Mouse (Mus musculus) adrenal gland, postnatal 36 days (tissue): ENCODE data around the gene Gm17581. TPM values are rescaled to one million over a fixed set of nuclear protein-coding genes. Genes with fewer than 3 reads are reported as not detected.
"Not testable (repeated sequence)": the region's sequence is repeated elsewhere in the genome, so short reads cannot be mapped to it uniquely, and the experiment has no call there.

Source experiments
- DNase-seq, 2 experiments: peaks; one replicate each; pipeline ENCODE4 v3.0.0; 2021; ENCODE audit warnings: mixed read lengths in 1 of 2
- total RNA-seq, 2 experiments: library from RNA; stranded (reverse); gene quantifications; 2 replicates each; pipeline ENCODE4 v1.2.3; 2021

Gm17581 gene
- total RNA-seq, 2 experiments from 2014 or later: not detected

DNA sequence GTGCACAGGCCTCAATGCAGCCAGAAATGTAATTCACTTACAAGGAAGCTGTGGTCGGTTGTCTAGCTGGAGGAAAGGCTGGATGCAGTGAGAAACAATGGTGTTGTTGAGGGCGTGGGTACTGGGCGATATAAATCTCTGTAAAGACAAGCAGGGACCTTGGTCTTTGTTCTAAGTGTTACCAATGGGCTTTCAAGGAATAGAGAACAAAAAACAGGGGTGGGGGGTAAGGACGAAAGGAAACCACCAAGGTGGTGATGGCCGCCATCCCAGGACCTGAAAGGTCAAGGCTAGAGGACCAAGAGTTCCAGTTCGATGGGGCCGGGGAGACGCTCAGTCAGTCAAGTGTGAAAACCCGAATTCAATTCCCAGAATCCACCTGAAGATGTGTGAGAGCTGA is 2.1 kb upstream of the Gm17581 start:
- DNase-seq: peak; percentile 24 to 38

GRCm38 (mm10) chr2:155736936-155737335 is 1.3 kb upstream of the Gm17581 start:
- DNase-seq: no peak

GRCm38 (mm10) chr2:155735080-155735479 is 586 bp downstream of the Gm17581 start:
- DNase-seq: no peak

- peak; percentile 95 for DNase-seq
Observed at GRCm38 (mm10) chr2:155729158-155729645, 6.5 kb downstream of the Gm17581 start, which contains the start of gene Edem2. Gene Edem2, minus strand, starts transcription at chr2:155729475.

DNA sequence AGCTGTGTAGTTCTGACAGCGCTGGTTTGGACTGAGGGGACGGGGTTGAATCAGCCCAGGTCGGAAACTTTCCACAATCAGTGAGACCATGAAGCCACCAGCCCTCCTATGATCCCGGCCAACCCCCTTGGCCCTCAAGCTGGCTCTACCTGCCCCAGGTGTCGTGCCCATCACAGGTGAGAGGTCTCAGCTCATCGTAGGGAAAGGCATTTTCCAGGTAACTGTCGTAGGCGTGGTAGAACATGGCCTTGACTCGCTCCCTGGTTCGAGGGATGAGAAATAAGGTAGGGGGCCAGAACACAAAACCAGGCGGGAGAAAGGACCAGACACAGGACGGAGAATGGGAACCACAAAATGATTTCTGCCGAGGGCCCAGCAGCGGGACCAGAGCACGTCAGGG is 6.9 kb downstream of the Gm17581 start:
- no peak for DNase-seq

- DNase-seq: no peak
Observed at GRCm38 (mm10) chr2:155727764-155728395, 7.8 kb downstream of the Gm17581 start.

DNA sequence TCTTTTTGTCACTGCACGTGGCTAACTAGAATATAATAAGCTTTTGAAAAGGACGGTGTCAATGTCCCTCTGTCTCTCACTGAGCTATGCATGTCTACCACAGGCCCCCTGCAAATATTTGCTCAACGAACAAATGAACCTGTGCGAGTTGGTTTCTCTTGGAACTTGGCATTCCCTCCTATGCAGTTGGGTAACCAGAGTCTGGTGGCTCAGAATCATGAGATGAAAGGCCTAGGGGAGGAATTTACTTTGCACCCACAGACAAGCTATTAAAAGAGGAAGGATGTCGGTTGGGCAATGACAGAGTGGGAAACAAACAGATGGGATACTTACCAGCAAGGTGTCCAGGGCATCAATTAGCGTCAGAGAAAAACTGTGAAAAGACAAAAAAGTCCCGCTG is 9.4 kb downstream of the Gm17581 start:
- no peak for DNase-seq

GRCm38 (mm10) chr2:155724526-155724925 is 11.1 kb downstream of the Gm17581 start:
- no peak for DNase-seq

DNA sequence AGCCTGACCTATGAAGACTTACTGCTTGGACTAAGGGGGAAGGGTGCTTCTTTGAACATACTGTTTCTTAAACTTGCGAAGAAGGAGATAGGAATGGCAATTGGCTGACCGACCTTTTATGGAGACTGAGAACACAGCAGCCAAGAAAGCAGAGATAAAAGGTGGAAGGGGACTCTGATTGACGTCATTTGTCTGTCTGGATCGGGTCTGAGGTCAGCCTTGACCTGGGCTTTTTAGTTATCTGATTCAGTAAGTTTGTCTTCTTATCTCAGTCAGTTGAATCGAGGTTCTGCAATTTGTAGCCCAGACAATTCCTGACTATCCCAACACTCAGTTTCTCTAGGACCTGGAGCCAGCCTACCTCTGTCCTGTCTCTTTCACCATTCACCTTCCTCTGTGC is 11.6 kb downstream of the Gm17581 start:
- no peak for DNase-seq

- DNase-seq: no peak
Observed at GRCm38 (mm10) chr2:155720585-155720984, 15.1 kb downstream of the Gm17581 start.

DNA sequence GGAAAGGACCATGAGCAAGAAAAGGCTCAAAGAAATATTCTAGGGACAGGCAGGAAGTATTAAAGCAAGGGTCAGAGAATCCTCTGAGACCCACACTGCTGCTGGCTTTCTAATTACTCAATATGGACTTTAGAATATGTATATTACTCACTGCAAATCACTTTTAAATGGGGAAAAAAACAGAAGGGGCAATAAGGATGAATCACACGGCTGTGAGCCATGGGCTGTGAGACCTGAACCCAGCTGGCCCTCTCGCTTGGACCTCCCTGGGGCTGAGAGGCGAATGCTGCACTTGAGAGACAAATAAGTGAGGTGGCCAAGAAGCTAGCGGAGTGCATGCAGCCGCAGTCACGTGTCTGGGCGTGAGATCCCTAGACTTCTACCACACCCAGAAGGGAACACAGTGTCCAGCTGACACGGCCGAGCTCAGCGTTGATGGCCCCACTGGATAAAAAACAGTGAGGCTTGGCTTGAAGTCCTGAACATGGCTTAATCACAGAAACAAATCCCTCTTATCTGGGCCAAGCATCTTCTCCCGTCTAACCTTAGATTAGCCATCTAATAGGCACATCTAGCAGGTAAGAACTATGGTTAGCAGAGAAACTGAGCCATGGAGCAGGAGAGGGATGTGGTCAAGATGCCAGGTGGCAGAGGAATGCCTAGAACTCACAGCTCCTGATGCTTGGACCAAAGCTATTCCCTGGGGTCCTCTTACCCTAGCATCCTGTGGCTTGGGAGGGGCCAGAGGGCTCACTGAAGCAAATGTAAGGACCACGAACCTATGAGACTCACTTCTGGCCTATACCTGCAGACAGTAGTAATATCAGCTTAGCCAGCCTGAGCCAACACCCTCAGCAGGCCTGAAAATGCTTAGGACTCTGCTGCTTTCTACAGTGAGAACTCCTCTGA is 18.3 kb downstream of the Gm17581 start:
- DNase-seq: no peak

GRCm38 (mm10) chr2:155710557-155710956 is 25.1 kb downstream of the Gm17581 start:
- no peak for DNase-seq

DNA sequence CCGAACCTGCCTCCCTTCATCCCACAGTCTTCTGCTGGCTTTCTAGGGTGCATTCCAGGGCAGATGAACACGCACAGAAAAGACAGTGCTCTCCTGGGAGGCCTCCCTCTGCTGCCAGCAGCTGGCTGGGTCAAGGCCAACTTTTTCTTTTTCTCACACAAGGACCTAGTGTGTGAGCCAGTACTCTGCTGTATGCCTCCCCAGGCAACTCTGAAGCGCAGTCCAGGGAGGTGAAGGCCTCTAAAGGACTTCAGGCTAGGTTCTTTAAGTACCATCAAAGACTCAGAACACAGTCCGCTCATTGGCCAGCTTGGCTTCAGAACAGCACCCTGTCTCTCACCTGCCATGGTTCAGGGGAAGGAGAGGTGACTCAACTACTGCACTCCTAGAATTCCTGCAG is 28.4 kb downstream of the Gm17581 start:
- DNase-seq: peak; percentile 68 to 77

GRCm38 (mm10) chr2:155703630-155704029 is 32.0 kb downstream of the Gm17581 start:
- peak in 1 of 2 experiments; percentile 37 for DNase-seq

GRCm38 (mm10) chr2:155701399-155701919 is 34.2 kb downstream of the Gm17581 start:
- no peak for DNase-seq

DNA sequence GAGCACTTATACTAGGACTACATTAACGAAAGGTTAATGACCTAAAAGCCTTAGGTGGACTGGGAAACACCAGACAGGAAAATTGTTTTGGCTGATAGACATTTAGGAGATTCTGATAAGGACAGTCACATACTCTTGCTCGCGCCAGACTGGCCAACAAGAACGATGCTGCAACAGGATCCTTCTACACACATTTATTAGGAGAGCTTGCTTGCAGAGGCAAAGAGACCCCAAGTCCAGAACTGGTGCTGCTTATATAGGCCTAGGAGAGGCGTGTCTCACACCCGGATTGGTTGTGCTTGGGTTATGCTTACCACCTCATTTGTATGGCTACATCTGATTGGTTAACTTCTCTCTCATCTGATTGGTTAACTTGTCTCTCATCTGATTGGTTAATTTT is 37.2 kb downstream of the Gm17581 start:
- DNase-seq: not testable (repeated sequence)

DNA sequence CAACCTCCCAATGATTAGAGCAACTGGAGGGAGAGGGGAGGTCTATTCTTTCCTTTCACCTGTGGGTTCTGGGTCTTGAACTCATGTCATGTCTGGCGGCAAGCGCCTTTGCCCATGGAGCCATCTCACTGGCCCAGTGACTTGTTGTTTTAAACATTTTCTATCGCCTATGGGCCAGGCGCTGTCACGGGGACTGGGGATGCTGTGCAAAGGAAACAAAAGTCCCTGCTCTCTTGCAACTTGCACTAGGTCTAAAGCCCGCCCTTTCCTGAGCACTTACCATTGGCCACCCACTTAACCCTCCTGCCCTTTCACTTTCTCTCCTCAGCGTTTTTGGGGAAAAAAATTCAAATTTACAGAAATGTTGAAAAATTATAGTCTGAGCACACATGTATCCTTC is 38.8 kb downstream of the Gm17581 start:
- no peak for DNase-seq

GRCm38 (mm10) chr2:155696091-155696558 is 39.5 kb downstream of the Gm17581 start:
- DNase-seq: peak; percentile 92 to 95

DNA sequence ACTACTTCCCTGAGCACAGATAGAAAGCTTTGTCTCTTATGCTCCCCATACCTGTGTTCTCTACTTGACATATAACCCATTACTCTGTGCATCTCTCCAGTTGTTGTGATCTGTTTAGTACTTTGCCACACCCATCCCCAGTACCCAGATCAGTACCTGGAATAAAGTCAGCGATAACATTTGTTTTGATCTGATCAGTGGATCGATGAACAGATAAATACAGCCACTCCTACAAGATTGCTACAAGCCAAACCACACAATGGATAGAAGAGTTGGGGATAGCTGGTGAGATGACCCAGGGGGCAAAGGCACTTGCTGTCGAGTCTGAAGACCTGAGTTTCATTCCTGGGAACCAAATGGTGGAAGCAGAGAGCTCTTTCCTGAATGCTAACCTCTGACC is 40.4 kb downstream of the Gm17581 start:
- DNase-seq: no peak

- DNase-seq: no peak
Observed at GRCm38 (mm10) chr2:155694564-155694963, 41.1 kb downstream of the Gm17581 start.

- DNase-seq: no peak
Observed at GRCm38 (mm10) chr2:155693136-155693535, 42.5 kb downstream of the Gm17581 start.

GRCm38 (mm10) chr2:155691723-155692493 is 43.8 kb downstream of the Gm17581 start, which contains the start of gene Trpc4ap:
Gene Trpc4ap, minus strand, starts transcription at chr2:155692384.
- DNase-seq: peak; percentile 96
